Mouse (Mus musculus) left cerebral cortex, postnatal 36 days (tissue): ENCODE data around the gene Gdpd5. TPM values are rescaled to one million over a fixed set of nuclear protein-coding genes. Genes with fewer than 3 reads are reported as not detected.
"Not testable (repeated sequence)": the region's sequence is repeated elsewhere in the genome, so short reads cannot be mapped to it uniquely, and the experiment has no call there.

Experiments
- DNase-seq, 2 experiments: peaks; one replicate each; pipeline ENCODE4 v3.0.0; 2021 to 2022; ENCODE audit warnings: low spot score in 2 of 2, mixed read lengths in 1 of 2
- intact Hi-C: fragments of 180-260 bp; cut with DNase I; formaldehyde crosslinking; loops from one replicate; pipeline ENCODE4 v1.15.1; 2025
- total RNA-seq, 2 experiments: library from RNA; stranded (reverse); gene quantifications; 2 replicates each; pipeline ENCODE4 v1.2.3; 2021

The Gdpd5 gene
- total RNA-seq, 2 experiments from 2014 or later, result 32.2 to 44.9 TPM

GRCm38 (mm10) chr7:99508187-99508586 is 127.0 kb downstream of the Gdpd5 start:
- intact Hi-C loops, DNase-seq: not testable (repeated sequence)

- peak; percentile 61 to 69 for DNase-seq
- intact Hi-C loops, result no loop called here
These were observed 128.9 kb downstream of the Gdpd5 start for GRCm38 (mm10) chr7:99510087-99510501.

Other genes with a start within 250 kb of the Gdpd5 start
- 10 to 100 TPM; 50.2 to 54.0 TPM for gene Uvrag, start 240.3 kb upstream of the Gdpd5 start, total RNA-seq
- 10 to 100 TPM; 68.3 to 78.0 TPM for gene Dgat2, start 198.7 kb upstream of the Gdpd5 start, total RNA-seq
- gene Mogat2, start 142.8 kb upstream of the Gdpd5 start, total RNA-seq, result not detected
- 100 to 1,000 TPM; 135 to 142 TPM for gene Map6, start 114.0 kb upstream of the Gdpd5 start, total RNA-seq
- 10 to 100 TPM; 22.6 to 25.6 TPM for gene Serpinh1, start 28.2 kb upstream of the Gdpd5 start, total RNA-seq
- 1 to 10 TPM; 3.1 to 3.6 TPM for gene Klhl35, start 84.6 kb downstream of the Gdpd5 start, total RNA-seq
- gene Rps3, start 102.3 kb downstream of the Gdpd5 start, total RNA-seq, result 100 to 1,000 TPM; 215 to 261 TPM
- gene Arrb1, start 154.1 kb downstream of the Gdpd5 start, total RNA-seq, result 100 to 1,000 TPM; 189 to 196 TPM
- 1 to 10 TPM; 3.2 to 4.2 TPM for gene Tpbgl, start 245.7 kb downstream of the Gdpd5 start, total RNA-seq